10 mouse cellular contexts compared by ENCODE assay signal in the genomic region with DNA sequence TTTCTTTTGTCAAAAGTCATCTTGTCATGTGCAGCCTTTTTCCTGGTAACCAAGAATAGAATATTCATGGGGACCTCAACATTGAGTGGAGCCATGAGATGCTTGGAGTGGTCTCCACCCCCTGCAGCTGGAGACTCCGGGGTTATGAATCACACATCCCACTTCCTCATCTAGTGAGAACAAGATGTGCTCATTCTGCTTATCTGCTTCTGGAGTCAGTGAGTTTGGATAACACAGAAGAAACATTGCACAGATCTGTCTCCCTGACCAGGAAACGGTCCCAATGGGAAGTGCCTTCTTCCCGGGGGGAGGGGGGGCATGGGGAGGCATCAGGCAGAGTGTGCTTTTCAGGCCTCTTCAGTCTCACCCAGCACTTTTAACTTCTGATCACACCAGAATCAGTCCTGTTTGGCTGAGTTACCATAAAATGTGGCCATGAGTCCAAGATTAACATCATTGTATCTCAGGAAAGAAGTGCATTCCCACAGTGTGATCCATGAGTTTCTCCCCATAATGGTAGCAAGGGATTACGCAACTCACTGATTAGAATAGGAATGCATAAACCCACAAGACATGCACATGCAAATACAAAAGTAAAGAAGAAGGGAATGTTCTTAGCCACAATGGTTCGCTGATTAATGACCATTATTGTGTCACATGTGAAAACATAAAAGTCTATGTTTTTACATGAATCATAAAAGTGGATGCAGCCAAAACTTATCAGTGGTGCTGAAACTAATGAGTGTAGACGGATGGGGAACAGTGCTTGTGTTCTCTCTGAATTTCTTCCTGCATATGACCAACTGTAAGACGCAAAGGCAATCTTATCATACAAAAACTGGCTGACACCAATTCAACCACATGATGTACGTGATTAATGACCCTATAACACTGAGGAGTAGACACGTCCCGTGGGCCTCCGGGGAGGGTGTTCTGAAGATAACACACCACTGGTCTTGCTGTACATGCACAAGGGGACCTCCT.
A peak's percentile ranks its signal among the peaks of the same experiment; 100 is the strongest.
DNase-seq lines count a peak whose midpoint lies in the region; ATAC-seq and TF ChIP-seq lines count a peak whose summit lies in the region.
"Had no signal": no experiment of that assay in that cellular context is flagged by ENCODE, and none has a peak within 500 bp of the region (broad histone marks: within the 10 kb centered on the region; RNA-seq: fewer than 3 reads in every experiment).

No protein-coding gene starts in this region.

- H3K4me2 ChIP-seq in intestine, postnatal 0 days (replicated peaks; ENCODE audit: low read depth) = no peak overlapping the region

- H3K9ac ChIP-seq in intestine, postnatal 0 days (ENCODE audit: low read depth, low read length) = no peak overlapping the region

- no peaks in the 10 kb centered on the region for H3K79me2 ChIP-seq in C2C12 (ENCODE audit: control insufficient read depth, insufficient read depth)

- DNase-seq in heart, adult 11 months = peak; percentile 99
- DNase-seq in heart, embryonic 10.5 days (ENCODE audit: low spot score) = no peak
- peak; percentile 8 for DNase-seq in heart, postnatal 4 days
- no peak for DNase-seq in frontal cortex, postnatal 14 days (ENCODE audit: low spot score in 2 of 2)
- no peak for DNase-seq in left cerebral cortex, adult 9 months (ENCODE audit: low spot score in 2 of 2)
- DNase-seq: kidney, adult 11 months; thymus, postnatal 25 days had no signal

- WGBS in heart, embryonic 10.5 days = 53% methylated on average over 11 of the region's 11 CpGs
- WGBS in intestine, postnatal 0 days = 73% methylated on average over 11 of the region's 11 CpGs

- peak; percentile 86 for ATAC-seq in common myeloid progenitor, adult 5-6 weeks (replicated peaks; ENCODE audit: low read depth, poor library complexity, severe bottlenecking)
- ATAC-seq in intestine, postnatal 0 days = no peak

- H3K27me3 ChIP-seq in heart, embryonic 10.5 days (ENCODE audit: insufficient read depth, poor library complexity, severe bottlenecking) = no peaks in the 10 kb centered on the region
- no peaks in the 10 kb centered on the region for H3K27me3 ChIP-seq in C2C12 (ENCODE audit: control insufficient read depth, insufficient read depth, insufficient read length)
- H3K27me3 ChIP-seq in intestine, postnatal 0 days (replicated peaks; ENCODE audit: control insufficient read depth, insufficient read depth, low read length) = no peaks in the 10 kb centered on the region

- H3K36me3 ChIP-seq in heart, embryonic 10.5 days = no peaks in the 10 kb centered on the region
- H3K36me3 ChIP-seq in C2C12 (ENCODE audit: control insufficient read depth, insufficient read depth) = no peaks in the 10 kb centered on the region
- no peaks in the 10 kb centered on the region for H3K36me3 ChIP-seq in intestine, postnatal 0 days (ENCODE audit: control insufficient read depth, insufficient read depth)

- H3K4me1 ChIP-seq in heart, embryonic 10.5 days = peaks cover 16% of the 10 kb centered on the region
- no peaks in the 10 kb centered on the region for H3K4me1 ChIP-seq in intestine, postnatal 0 days (replicated peaks; ENCODE audit: control insufficient read depth, insufficient read depth, low read length)

- no peak overlapping the region for H3K27ac ChIP-seq in heart, embryonic 10.5 days
- H3K27ac ChIP-seq in intestine, postnatal 0 days (ENCODE audit: low read depth, low read length) = no peak overlapping the region

- no peak overlapping the region for H3K4me3 ChIP-seq in heart, embryonic 10.5 days
- no peak overlapping the region for H3K4me3 ChIP-seq in C2C12 (ENCODE audit: insufficient read depth, poor library complexity, severe bottlenecking)
- H3K4me3 ChIP-seq in intestine, postnatal 0 days (ENCODE audit: low read depth, low read length) = no peak overlapping the region

- no peak overlapping the region for H3ac ChIP-seq in C2C12 (ENCODE audit: control insufficient read depth, insufficient read length, low read depth)

- no peak for TF ChIP-seq CTCF in C2C12 (IDR thresholded peaks at IDR 0.05; ENCODE audit: control insufficient read depth, insufficient read depth, insufficient read length)
- TF ChIP-seq CTCF in intestine, postnatal 0 days (IDR thresholded peaks at IDR 0.05; ENCODE audit: low read depth) = no peak

- no peaks in the 10 kb centered on the region for H3K79me3 ChIP-seq in C2C12 (ENCODE audit: low read depth)

- no peaks in the 10 kb centered on the region for H3K9me3 ChIP-seq in heart, embryonic 10.5 days
- H3K9me3 ChIP-seq in intestine, postnatal 0 days (ENCODE audit: control insufficient read depth) = no peaks in the 10 kb centered on the region

TF ChIP-seq in C2C12, 6 proteins besides CTCF, POLR2A, EP300 and RAD21:
- TF ChIP-seq FOSL1 (IDR thresholded peaks at IDR 0.05; ENCODE audit: insufficient read depth, low read length, poor library complexity, severe bottlenecking) (peak; percentile 17), MYOD1 (IDR thresholded peaks at IDR 0.05; ENCODE audit: control insufficient read depth, insufficient read length, low read depth) (no peak), MAX (IDR thresholded peaks at IDR 0.05) (peak; percentile 74), CEBPB (IDR thresholded peaks at IDR 0.05; ENCODE audit: low read depth) (peak; percentile 99), MYOG (IDR thresholded peaks at IDR 0.05; ENCODE audit: control insufficient read depth, extremely low read depth, insufficient read length) (no peak), USF1 (IDR thresholded peaks at IDR 0.05; ENCODE audit: low read depth) (peak; percentile 75)

Comparison
In these comparisons a context has a peak if more than half of its experiments do, and no peak if none do; other contexts are left out.
1. DNase-seq: peak in heart, adult 11 months (single experiment) and heart, postnatal 4 days (single experiment); none in heart, embryonic 10.5 days (single experiment), frontal cortex, postnatal 14 days (0 of 2) and left cerebral cortex, adult 9 months (0 of 2).